Mouse (Mus musculus): ENCODE results near the gene Eppin. TPM values are rescaled to one million over a fixed set of nuclear protein-coding genes. Genes with fewer than 3 reads are reported as not detected.

Gene Eppin
- polyA plus RNA-seq, 1 experiment from 2014 or later: not detected

- H3K9me3 ChIP-seq (ENCODE audit: control insufficient read depth, low read length): no peaks in the 10 kb centered on the region
- peaks cover 10% of the 10 kb centered on the region; the same call in 1 of the 2 replicates for H3K4me1 ChIP-seq (replicated peaks; ENCODE audit: control insufficient read depth, insufficient read depth, low read length)
- WGBS: 89% methylated on average over 5 of the region's 5 CpGs
- H3K27me3 ChIP-seq (ENCODE audit: control insufficient read depth, insufficient read depth, low read length): no peaks in the 10 kb centered on the region; the same call in 1 of the 2 replicates
- H3K4me3 ChIP-seq (ENCODE audit: low read depth, low read length): no peak overlapping the region
- no peaks in the 10 kb centered on the region; the same call in 1 of the 2 replicates for H3K36me3 ChIP-seq (ENCODE audit: control insufficient read depth, insufficient read depth, low read length)
- ATAC-seq (replicated peaks; ENCODE audit: low FRiP score) (no peak), DNase-seq (ENCODE audit: low spot score) (no peak)
- no peak overlapping the region for H3K9ac ChIP-seq (ENCODE audit: low read length)
- H3K27ac ChIP-seq (ENCODE audit: low read depth, low read length): no peak overlapping the region
- H3K4me2 ChIP-seq (ENCODE audit: low read depth, low read length, severe bottlenecking): no peak overlapping the region
Measured at GRCm38 (mm10) chr2:164564346-164564745, 29.0 kb downstream of the Eppin start.

DNA sequence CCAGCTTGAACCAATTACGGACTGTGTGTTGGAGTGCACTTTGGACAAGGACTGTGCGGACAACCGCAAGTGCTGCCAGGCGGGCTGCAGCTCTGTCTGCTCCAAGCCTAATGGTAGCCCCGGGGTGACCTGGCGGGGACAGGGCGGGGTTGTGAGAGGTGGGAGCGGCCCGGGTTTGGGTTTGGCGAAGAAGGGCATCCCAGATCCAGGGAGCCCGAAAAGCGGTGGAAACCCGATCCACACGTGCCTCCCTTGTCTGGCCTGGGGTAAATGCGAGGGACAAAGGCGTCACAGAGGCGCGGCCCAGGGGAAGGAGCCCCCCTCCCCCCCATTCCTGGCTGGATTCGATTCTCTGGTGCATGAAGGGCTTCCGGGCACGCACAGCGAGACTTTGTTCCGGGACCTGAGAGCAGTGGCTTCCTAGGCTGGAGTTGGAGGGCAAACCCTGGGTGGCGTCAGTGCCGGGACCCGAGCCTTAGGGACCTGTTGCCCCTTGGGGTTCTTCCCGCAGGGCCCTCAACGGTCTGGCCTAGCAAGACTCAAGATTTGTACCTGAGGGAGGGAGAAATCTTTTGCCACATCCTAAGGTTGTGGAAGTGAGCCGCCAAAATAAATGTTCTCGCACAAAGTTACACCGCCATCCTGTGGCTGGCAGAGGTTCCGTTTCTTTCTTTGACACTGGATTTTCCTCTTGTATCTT lies 29.9 kb downstream of the Eppin start:
- ATAC-seq (replicated peaks; ENCODE audit: low FRiP score) (peak; percentile 77), DNase-seq (ENCODE audit: low spot score) (peak; percentile 82)
- WGBS: under 1% methylated on average over 32 of the region's 32 CpGs
- peak overlapping the region; percentile 79 for H3K9ac ChIP-seq (ENCODE audit: low read length)
- peak overlapping the region; percentile 88 for H3K4me2 ChIP-seq (ENCODE audit: low read depth, low read length, severe bottlenecking)
- H3K4me3 ChIP-seq (ENCODE audit: low read depth, low read length): peak overlapping the region; percentile 42
- peaks cover 10% of the 10 kb centered on the region; the same call in 1 of the 2 replicates for H3K4me1 ChIP-seq (replicated peaks; ENCODE audit: control insufficient read depth, insufficient read depth, low read length)
- no peak overlapping the region for H3K27ac ChIP-seq (ENCODE audit: low read depth, low read length)
- H3K36me3 ChIP-seq (ENCODE audit: control insufficient read depth, insufficient read depth, low read length): no peaks in the 10 kb centered on the region; the same call in 1 of the 2 replicates
- no peaks in the 10 kb centered on the region; the same call in 1 of the 2 replicates for H3K27me3 ChIP-seq (ENCODE audit: control insufficient read depth, insufficient read depth, low read length)
- no peaks in the 10 kb centered on the region for H3K9me3 ChIP-seq (ENCODE audit: control insufficient read depth, low read length)

GRCm38 (mm10) chr2:164562391-164563188 lies 30.8 kb downstream of the Eppin start, which contains the start of gene Wfdc2:
Wfdc2 (plus strand) TSS chr2:164562413.
- Histone ChIP-seq H3K4me2 (ENCODE audit: low read depth, low read length, severe bottlenecking) (peak within 1 kb of the TSS; percentile 88), H3K36me3 (ENCODE audit: control insufficient read depth, insufficient read depth, low read length) (no peaks in the 10 kb centered on the region; the same call in 1 of the 2 replicates), H3K27me3 (ENCODE audit: control insufficient read depth, insufficient read depth, low read length) (no peaks in the 10 kb centered on the region; the same call in 1 of the 2 replicates), H3K27ac (ENCODE audit: low read depth, low read length) (no peak within 1 kb of the TSS), H3K4me1 (replicated peaks; ENCODE audit: control insufficient read depth, insufficient read depth, low read length) (peaks cover 10% of the 10 kb centered on the region; the same call in 1 of the 2 replicates), H3K9me3 (ENCODE audit: control insufficient read depth, low read length) (no peaks in the 10 kb centered on the region), H3K4me3 (ENCODE audit: low read depth, low read length) (peak within 1 kb of the TSS; percentile 42), H3K9ac (ENCODE audit: low read length) (peak within 1 kb of the TSS; percentile 79)
- ATAC-seq (replicated peaks; ENCODE audit: low FRiP score) (peak; percentile 25), DNase-seq (ENCODE audit: low spot score) (peak; percentile 58)
- under 1% methylated on average over 22 of the region's 24 CpGs for WGBS

GRCm38 (mm10) chr2:164560106-164560505 lies 33.3 kb downstream of the Eppin start:
- no peak for ATAC-seq (replicated peaks; ENCODE audit: low FRiP score)
- Histone ChIP-seq H3K4me2 (ENCODE audit: low read depth, low read length, severe bottlenecking) (no peak overlapping the region), H3K27ac (ENCODE audit: low read depth, low read length) (no peak overlapping the region), H3K36me3 (ENCODE audit: control insufficient read depth, insufficient read depth, low read length) (no peaks in the 10 kb centered on the region), H3K9ac (ENCODE audit: low read length) (no peak overlapping the region), H3K4me1 (replicated peaks; ENCODE audit: control insufficient read depth, insufficient read depth, low read length) (peaks cover 10% of the 10 kb centered on the region; the same call in 1 of the 2 replicates), H3K4me3 (ENCODE audit: low read depth, low read length) (no peak overlapping the region), H3K27me3 (ENCODE audit: control insufficient read depth, insufficient read depth, low read length) (no peaks in the 10 kb centered on the region; the same call in 1 of the 2 replicates), H3K9me3 (ENCODE audit: control insufficient read depth, low read length) (no peaks in the 10 kb centered on the region)
- WGBS: 92% methylated on average over 8 of the region's 8 CpGs
- DNase-seq (ENCODE audit: low spot score): no peak

- Histone ChIP-seq H3K4me1 (replicated peaks; ENCODE audit: control insufficient read depth, insufficient read depth, low read length) (peaks cover 10% of the 10 kb centered on the region; the same call in 1 of the 2 replicates), H3K36me3 (ENCODE audit: control insufficient read depth, insufficient read depth, low read length) (no peaks in the 10 kb centered on the region), H3K4me3 (ENCODE audit: low read depth, low read length) (no peak overlapping the region), H3K27ac (ENCODE audit: low read depth, low read length) (no peak overlapping the region), H3K9me3 (ENCODE audit: control insufficient read depth, low read length) (no peaks in the 10 kb centered on the region), H3K4me2 (ENCODE audit: low read depth, low read length, severe bottlenecking) (no peak overlapping the region), H3K27me3 (ENCODE audit: control insufficient read depth, insufficient read depth, low read length) (no peaks in the 10 kb centered on the region; the same call in 1 of the 2 replicates), H3K9ac (ENCODE audit: low read length) (no peak overlapping the region)
- WGBS: 47% methylated on average over 16 of the region's 16 CpGs
- DNase-seq (ENCODE audit: low spot score) (no peak), ATAC-seq (replicated peaks; ENCODE audit: low FRiP score) (no peak)
Measured at GRCm38 (mm10) chr2:164558991-164559645, 34.3 kb downstream of the Eppin start.

GRCm38 (mm10) chr2:164558426-164558825 lies 35.0 kb downstream of the Eppin start:
- no peaks in the 10 kb centered on the region for H3K36me3 ChIP-seq (ENCODE audit: control insufficient read depth, insufficient read depth, low read length)
- ATAC-seq (replicated peaks; ENCODE audit: low FRiP score): no peak
- H3K27ac ChIP-seq (ENCODE audit: low read depth, low read length): no peak overlapping the region
- H3K4me3 ChIP-seq (ENCODE audit: low read depth, low read length): no peak overlapping the region
- H3K27me3 ChIP-seq (ENCODE audit: control insufficient read depth, insufficient read depth, low read length): no peaks in the 10 kb centered on the region; the same call in 1 of the 2 replicates
- no peaks in the 10 kb centered on the region for H3K9me3 ChIP-seq (ENCODE audit: control insufficient read depth, low read length)
- WGBS: 86% methylated on average over 8 of the region's 8 CpGs
- DNase-seq (ENCODE audit: low spot score): no peak
- H3K4me1 ChIP-seq (replicated peaks; ENCODE audit: control insufficient read depth, insufficient read depth, low read length): peaks cover 10% of the 10 kb centered on the region; the same call in 1 of the 2 replicates
- H3K4me2 ChIP-seq (ENCODE audit: low read depth, low read length, severe bottlenecking): no peak overlapping the region
- H3K9ac ChIP-seq (ENCODE audit: low read length): no peak overlapping the region

DNA sequence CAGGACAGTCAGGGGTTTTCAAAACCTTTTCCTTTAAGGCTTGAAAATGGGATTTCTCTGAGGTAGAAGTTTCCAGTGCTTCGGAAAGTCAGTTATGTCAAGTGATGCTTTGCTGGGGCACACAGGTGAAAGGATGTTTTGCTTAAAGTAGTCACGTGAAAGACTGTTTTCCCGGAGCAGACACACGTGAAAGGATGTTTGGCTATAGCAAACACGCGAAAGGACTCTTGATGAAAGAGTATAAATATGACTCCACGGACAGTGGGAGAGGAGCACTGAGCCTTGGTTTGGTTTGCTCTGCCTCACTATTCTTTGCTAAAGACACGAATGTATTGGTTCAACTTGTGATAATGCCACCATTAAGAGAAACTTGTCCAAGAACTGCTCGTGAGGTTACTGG lies 41.9 kb downstream of the Eppin start:
- no peaks in the 10 kb centered on the region for H3K27me3 ChIP-seq (ENCODE audit: control insufficient read depth, insufficient read depth, low read length)
- H3K4me1 ChIP-seq (replicated peaks; ENCODE audit: control insufficient read depth, insufficient read depth, low read length): 0 out of 2 replicates have a peak, but pooled peaks cover 3% of the 10 kb centered on the region
- H3K27ac ChIP-seq (ENCODE audit: low read depth, low read length): no peak overlapping the region
- H3K36me3 ChIP-seq (ENCODE audit: control insufficient read depth, insufficient read depth, low read length): no peaks in the 10 kb centered on the region
- DNase-seq (ENCODE audit: low spot score) (no peak), ATAC-seq (replicated peaks; ENCODE audit: low FRiP score) (no peak)
- WGBS: 89% methylated on average over 9 of the region's 9 CpGs
- H3K4me3 ChIP-seq (ENCODE audit: low read depth, low read length): no peak overlapping the region
- H3K9me3 ChIP-seq (ENCODE audit: control insufficient read depth, low read length): no peaks in the 10 kb centered on the region
- no peak overlapping the region for H3K4me2 ChIP-seq (ENCODE audit: low read depth, low read length, severe bottlenecking)
- no peak overlapping the region for H3K9ac ChIP-seq (ENCODE audit: low read length)

DNA sequence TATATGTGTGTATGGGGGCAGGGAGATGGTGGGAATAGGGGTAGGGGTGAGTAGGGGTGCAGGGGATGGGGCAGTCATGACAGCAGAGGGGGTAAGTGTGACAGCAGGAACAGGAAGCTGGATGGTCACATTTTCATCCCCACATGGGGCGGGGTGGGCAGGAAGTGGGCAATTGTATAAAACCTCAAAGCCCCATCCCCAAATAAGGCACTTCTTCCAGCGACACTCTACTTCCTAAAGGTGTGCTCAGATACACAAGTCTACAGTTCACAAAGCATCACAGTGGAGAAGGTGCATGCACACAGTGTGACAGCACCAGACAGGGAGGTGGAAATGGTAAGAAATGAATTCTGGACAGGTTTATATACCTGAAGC lies 42.5 kb downstream of the Eppin start:
- Histone ChIP-seq H3K27ac (ENCODE audit: low read depth, low read length) (no peak overlapping the region), H3K4me3 (ENCODE audit: low read depth, low read length) (no peak overlapping the region), H3K27me3 (ENCODE audit: control insufficient read depth, insufficient read depth, low read length) (no peaks in the 10 kb centered on the region), H3K9me3 (ENCODE audit: control insufficient read depth, low read length) (no peaks in the 10 kb centered on the region), H3K9ac (ENCODE audit: low read length) (no peak overlapping the region), H3K36me3 (ENCODE audit: control insufficient read depth, insufficient read depth, low read length) (no peaks in the 10 kb centered on the region), H3K4me2 (ENCODE audit: low read depth, low read length, severe bottlenecking) (no peak overlapping the region), H3K4me1 (replicated peaks; ENCODE audit: control insufficient read depth, insufficient read depth, low read length) (0 out of 2 replicates have a peak, but pooled peaks cover 3% of the 10 kb centered on the region)
- ATAC-seq (replicated peaks; ENCODE audit: low FRiP score) (no peak), DNase-seq (ENCODE audit: low spot score) (no peak)
- WGBS: 73% methylated on average over 2 of the region's 2 CpGs
